Mouse (Mus musculus) heart, adult 2 months (tissue): ENCODE measurements around the gene Actg1.

ENCODE experiments used
- CTCF ChIP-seq: fragments of 200-600 bp; IDR thresholded peaks from 2 replicates; pipeline ENCODE4 v1.8.1; 2022; ENCODE audit warnings: antibody characterized with exemption, mild to moderate bottlenecking, moderate library complexity
- EP300 ChIP-seq: fragments of 200-500 bp; IDR thresholded peaks from 2 replicates; pipeline ENCODE4 v1.6.1; 2011; ENCODE audit warnings: low read depth, low read length, control low read depth; ENCODE audit not compliant: insufficient read depth
- POLR2A ChIP-seq: fragments of 200-500 bp; IDR thresholded peaks from 2 replicates; pipeline ENCODE4 v1.6.1; 2011; ENCODE audit warnings: mild to moderate bottlenecking, low read depth, low read length, control low read depth; ENCODE audit not compliant: insufficient read depth

DNA sequence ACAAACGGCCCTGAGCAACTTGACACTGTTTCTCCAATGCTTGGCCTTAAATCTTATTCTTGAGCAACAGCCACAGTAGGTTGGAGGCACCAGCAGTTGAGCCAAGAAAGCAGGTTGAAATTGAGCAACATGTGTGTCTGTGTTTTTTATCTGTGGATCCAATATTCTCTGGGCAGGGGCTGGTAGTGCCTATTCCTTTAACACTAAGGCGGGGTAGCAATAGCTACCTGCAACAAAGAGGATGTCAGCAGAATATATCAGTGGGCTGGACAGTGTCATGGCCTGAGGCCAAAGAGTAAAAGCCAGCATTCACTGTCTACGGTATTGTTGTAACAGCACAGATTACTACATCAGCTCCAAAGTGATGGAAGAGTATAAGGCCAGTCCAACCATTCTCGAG, 47.3 kb upstream of the Actg1 start:
- TF ChIP-seq CTCF: no peak
- TF ChIP-seq POLR2A: no peak
- TF ChIP-seq EP300: no peak
